Mouse (Mus musculus): ENCODE results near the gene Smim6.

GRCm38 (mm10) chr11:115863895-115864294 is 47.9 kb upstream of the Smim6 start:
- TF ChIP-seq CTCF (IDR thresholded peaks at IDR 0.05; ENCODE audit: low read depth, low read length): no peak
- TF ChIP-seq GATA1 (IDR thresholded peaks at IDR 0.05; ENCODE audit: borderline replicate concordance, low read length): no peak
- TF ChIP-seq POLR2AphosphoS5 (IDR thresholded peaks at IDR 0.05; ENCODE audit: insufficient replicate concordance, low read depth, low read length): no peak

All from G1E (cell line).